Mouse (Mus musculus) lung, postnatal 36 days (tissue): Measurements from ENCODE around the gene 4921517D22Rik.

Experiments
- DNase-seq: peaks from one replicate; pipeline ENCODE4 v3.0.0; 2022; ENCODE audit warnings: mixed read lengths

Gene 4921517D22Rik

DNA sequence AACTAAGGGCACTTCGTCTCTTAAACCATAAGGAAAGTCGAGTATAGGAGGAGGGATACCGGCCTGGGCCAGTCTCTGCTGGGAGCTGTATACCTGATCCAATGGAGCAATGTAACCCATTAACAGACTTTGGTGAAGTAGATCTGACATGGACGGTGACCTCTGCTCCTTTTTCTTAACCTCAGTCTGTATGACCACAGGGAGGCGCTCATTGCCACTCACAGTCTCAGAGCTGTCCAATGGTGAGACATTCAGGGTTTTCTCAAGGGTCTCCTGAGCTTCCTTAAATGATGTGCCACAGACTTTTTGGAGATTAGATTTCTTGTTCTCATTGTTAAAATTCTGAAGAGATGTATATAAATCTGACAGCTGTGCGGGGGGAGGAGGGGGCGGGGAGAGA lies 3.3 kb downstream of the 4921517D22Rik start:
- DNase-seq = no peak

DNA sequence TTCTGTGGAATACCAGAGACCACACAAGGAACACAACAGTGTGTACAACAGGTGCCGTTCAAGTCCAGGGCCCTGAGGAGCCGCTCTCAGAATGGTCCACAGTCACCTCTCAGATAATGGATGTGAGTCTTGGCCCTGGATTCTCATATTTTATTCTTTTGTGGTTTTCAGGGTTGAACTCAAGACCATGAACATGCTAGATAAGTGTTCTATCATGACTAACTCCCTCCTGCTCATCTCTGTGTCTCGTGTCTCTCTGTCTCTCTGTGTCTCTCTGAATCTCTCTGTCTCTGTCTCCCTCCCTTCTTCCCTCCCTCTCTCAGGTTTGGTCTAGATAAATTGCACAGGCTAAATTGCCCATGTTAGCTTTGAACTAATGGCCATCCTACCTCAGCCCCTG lies 4.1 kb downstream of the 4921517D22Rik start:
- DNase-seq = no peak

DNA sequence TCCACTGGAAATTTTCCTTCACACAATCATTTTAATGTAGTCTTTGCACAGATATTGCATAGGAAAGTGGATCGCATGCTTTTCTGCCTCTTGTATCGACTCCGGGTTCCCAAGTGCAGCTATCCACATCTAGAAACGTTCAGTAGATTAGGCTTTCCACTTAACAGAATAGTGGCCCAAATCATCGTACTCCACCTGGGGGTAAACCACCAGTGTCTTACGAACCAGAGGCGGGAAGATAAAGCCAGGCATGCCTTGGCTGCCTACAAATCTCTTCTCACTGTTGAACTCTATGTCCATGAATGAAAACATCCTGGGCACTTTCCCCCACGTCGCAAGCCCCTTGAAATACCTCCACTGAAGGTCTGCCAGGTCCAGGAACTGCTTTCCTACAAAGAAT lies 4.6 kb downstream of the 4921517D22Rik start:
- DNase-seq = no peak

DNA sequence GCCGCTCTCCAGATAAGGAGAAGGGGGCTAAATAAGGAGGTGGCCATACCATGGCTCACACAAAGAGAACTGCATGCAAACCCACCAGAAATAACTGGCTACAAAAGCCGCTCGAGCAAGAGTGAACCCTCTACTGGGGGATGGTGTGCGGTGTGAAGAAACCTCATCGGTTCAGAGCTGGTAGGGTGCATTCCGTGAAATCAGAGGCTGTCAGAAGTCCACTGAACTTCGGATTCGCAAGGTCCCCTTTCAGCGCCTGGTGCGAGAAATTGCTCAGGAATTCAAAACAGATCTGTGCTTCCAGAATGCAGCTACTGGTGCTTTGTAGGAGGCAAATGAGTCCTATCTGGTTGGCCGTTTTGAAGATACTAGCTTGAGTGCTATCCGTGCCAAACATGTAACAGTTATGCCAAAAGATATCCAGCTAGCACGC lies 5.6 kb downstream of the 4921517D22Rik start:
- peak; percentile 50 for DNase-seq

DNA sequence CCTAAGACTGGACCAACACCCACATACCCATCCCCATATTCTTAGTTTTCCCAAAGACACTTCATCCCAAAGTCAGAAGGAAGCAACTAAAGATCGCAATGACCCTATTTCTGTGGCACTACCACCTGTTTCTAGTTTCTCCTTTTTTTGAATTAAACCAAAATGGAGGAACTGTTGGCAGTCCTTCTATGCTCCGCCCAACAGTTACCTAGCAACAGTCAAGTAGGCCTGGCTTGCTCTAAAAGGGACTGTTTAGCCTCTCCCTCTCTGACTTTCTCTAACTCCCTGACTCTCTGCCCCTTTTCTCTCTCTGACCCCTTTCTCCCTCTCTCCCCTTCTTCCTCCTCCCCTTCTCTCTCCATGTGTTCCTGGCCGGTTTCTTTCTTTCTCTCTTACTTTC lies 8.7 kb downstream of the 4921517D22Rik start:
- DNase-seq = no peak

DNA sequence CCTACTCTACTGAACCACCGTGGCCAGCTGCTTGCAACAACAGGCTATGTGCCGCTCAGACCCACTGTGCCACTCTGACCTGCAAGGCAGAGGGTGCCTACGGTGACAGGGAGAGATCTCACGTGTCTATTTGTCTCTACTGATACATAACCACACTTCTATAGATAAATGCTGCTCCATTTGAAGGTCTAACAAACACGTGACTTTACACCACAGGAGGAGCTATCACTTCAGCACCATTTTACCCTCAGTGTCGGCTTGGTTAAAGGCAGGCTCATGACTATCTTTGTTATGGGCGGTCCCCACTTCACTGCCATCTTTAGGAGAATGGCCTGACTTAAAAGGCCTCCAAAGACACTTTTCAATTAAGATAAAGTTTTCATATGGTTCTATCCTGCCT lies 11.3 kb downstream of the 4921517D22Rik start:
- no peak for DNase-seq

DNA sequence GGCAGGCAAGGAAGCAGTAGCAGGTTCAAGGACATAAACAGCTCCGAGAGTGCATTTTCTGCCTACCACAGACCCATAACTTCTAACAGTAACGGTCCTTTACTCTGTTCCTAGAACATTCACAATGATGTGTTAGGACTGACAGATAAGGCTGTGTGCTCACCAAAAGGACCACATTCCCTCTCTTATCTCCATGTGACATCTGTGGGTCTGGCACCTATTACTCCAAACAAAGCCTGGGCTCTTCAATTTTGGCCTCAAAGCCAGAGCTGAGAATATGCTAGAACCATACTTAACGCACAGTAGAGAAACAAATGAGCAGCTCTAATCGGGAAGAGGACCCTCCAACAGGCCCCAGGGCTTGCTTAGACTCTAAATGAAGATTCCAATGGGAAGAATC lies 14.0 kb downstream of the 4921517D22Rik start:
- no peak for DNase-seq

DNA sequence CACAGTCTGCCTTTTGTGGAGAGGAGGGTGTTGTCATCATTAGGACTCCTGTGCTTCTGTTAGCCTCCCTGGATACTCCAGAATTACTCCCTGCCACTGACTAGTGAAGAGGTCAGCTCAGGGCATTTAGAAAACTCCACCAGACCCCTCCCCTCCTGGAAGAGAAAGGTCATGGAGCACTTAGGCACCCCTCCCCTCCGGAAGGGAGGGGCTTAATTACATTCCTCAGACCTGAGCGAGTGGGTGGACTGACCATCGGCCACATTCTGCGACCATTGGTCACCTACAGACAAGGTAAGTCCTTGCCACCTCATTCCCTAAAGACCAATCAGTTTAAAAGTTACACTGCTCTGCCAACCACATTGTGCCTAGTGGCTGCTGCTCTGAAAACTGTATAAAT lies 14.6 kb downstream of the 4921517D22Rik start:
- DNase-seq = no peak

DNA sequence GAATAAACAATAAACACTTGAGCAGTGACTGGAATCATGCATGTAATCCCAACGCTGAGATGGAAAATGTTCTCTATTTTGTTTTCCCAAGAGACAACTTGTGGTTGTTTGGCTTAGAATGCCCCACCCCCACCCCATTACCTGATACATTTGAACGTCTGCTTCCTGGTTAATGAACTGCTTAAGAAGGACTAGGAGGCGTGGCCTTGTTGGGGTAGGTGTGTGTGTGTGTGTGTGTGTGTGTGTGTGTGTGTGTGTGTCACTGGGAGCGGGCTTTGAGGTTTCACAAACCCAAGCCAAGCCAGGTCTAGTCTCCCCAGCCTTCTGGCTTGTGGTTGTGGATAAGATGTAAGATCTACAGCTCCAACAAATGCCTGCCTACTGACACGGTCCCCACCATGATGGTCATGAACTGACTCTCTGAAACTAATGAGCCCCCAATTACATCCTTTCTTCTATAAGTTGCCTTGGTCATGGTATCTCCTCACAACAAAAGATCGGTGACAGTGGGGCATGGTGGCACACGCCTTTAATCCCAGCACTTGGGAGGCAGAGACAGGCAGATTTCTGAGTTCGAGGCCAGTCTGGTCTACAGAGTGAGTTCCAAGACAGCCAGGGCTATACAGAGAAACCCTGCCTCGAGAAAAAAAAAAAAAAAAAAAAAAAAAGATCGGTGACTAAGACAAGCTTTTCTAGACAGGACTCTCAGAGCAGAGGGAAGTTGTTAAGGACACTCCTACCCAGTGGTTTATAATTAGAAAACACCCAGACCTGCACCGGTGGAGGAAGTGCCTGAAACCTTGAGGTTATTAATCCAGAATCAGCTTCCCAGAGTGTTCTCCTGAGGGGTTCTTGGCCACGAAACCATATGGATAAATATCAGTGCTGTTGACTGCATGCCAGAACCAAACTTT lies 17.3 kb downstream of the 4921517D22Rik start:
- no peak for DNase-seq

DNA sequence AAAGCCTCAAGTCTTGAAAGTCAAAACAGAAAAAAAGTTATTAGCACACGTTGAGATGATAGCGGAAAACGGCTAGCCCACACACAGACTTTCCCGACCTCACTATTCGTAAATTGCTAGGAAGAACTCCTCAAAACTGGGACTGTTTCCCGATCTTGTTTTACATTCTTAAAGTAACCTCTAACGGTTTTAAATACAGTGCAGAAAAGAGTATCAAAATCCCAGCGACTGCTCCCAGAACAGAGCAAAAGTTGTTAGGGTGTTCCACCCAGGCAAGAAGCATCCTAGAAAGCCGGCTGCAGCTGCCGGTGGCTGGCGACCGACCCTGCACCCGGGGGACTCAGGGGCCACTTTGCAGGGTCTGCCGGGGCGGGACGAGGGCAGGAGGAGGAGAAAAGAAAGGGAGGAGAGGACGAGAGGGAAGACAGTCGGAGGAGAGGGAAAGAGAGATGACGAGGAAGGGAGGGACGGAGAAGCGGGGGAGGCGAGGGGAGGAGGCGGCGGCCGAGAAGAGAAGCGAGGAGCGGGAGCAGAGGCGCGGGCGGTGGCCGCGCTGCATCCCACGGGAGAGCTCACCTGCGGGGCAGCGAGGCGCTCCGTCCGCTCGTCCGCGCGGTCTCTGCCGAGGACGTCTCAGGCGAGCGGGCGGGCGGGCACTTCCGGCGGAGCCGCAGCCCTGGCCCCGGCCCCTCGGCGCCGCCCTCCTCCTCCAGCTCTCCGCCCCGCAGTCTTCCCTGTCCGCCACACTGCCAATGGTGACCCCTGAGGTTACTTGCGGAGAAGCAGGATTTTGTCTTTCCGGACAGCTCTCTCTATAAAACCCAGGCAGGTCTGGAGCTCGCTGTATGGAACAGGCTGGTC lies 18.5 kb downstream of the 4921517D22Rik start, which contains the start of gene Golm1:
Gene Golm1, minus strand, starts transcription at position 661 of the 861 bp plus-strand sequence.
- DNase-seq = peak; percentile 80

DNA sequence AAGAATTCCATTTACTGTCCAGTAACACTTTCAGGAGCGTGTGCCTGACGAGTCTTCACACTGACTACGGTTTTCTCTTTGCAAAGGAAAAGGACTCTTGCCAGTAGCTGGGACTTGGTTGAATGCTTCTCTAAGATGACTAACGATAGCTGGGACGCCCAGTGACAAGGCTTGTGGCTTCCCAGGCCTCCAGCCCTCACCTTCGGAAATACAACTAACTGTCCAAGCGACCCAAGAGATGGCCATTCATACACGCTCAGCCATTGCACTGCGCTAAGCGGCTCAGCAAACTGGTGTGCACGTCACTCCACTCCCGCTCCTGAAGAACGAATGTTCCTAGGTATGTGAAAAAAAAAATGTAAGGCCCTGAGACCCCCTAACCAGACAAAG lies 19.2 kb downstream of the 4921517D22Rik start:
- peak; percentile 23 for DNase-seq

DNA sequence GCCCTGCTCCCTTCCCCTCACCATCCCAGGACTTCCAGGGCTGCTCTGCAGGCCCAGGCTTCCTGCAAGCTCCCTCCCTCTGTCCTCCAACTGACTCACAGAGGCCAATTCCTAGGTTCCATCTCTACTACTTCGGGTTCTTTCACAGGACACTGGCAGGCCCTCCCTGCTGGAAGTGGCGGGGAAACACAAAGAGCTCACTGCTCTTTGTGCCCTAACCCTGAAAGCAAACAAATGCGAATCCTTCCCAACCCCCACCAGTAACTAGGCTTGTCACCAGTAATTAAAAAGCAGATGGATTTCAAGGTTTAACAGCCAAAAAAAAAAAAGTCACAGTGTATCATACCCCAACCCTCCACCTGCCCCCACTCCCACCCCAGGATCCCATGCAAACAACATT lies 19.7 kb downstream of the 4921517D22Rik start:
- DNase-seq = no peak

DNA sequence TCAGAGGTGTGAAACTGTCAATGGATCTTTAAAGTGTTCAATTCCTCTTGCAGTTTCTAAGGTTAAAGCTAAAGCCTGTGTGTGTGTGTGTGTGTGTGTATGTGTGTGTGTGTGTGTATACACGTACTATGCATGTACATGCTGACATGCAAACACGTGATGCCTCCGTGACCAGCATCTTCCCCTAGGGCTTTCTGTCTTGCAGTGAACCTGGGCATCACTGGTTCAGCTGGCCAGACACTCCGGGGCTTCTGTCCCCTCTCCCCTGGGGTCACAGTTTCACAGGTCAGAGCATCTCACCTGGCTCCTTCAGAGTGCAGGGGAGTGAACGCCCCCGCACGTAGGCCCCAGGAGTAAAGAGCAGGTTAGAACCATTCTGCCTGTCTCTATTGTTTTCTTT lies 20.3 kb downstream of the 4921517D22Rik start:
- no peak for DNase-seq

DNA sequence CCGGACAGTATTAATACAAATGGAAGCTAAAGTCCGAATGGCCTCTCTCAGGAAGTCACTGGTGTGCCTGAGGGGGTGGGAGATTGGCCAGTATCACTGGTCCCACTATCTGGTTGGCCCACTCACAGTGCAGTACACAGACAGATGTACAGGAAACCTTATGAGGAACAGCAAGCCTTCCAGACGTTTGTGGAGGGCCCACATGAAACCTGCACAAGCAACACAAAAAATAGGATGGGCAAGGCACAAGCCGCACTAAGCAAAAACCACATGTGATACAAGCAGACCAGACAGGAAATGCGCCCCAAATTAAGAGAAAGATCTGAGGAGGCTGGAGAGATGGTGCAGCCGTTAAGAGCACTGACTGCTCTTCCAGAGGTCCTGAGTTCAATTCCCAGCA lies 21.7 kb downstream of the 4921517D22Rik start:
- DNase-seq = no peak

DNA sequence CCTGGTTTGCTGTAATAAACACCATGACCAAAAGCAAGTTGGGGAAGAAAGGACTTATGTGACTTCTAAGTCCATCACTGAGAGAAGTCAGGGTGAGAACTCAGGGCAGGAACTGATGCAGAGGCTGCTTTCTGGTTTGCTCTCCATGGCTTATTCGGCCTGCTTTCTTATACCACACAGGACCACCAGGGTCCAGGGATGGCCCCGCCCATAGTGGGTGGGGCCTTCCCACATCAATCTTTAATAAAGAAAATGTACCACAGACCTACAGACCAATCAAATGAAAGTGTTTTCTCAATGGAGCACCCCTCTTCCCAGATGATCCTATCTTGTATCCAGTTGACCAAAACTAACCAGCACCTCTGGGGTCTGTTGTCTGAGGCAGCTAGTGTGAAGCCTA lies 22.4 kb downstream of the 4921517D22Rik start:
- no peak for DNase-seq

DNA sequence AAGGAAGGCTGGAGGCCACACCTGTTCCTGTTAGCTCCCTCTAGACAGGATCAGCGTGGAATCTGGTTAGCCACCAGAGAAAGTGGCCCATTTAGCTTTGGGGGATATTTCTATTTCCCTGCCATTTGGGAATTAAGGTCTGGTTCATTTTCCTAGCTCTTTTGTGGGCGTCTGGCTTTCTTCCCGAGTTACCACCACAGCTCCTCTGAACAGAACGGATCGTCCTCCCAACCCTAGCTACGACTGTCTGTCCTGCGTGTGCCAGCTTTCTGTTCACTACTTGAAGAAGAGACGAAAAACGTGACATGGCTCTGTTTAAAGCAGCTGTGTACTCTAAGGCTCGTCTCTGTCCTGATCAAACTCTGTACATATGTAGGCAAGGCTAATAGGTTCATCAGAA lies 24.0 kb downstream of the 4921517D22Rik start:
- no peak for DNase-seq

DNA sequence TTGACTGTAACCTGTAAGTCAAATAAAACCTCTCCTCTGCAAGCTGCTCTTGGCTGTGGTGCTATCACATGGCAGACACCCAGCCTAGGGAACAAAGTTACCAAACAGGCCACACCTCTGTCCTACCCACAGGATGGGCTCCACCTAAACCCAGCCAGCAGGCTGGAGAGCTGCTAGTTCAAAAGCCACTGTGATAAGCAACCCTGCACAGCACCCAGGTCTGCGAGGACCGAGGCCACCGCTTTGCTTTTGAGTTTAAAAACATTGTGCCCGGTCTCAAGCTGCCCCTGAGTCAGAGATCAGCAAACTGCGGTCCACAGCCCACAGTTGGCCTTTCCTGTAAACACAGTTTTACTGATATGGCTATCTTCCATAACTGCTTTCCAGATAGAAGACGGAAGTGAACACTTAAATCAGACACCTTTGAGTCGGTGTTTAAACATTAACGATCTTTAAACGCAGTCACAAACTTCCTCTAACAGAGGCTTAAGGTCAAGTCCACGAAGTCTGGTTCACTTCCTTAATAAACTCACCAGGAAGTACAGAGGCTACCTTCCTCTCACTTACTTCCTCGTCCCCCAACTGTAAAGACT lies 25.3 kb downstream of the 4921517D22Rik start:
- DNase-seq = peak; percentile 86

DNA sequence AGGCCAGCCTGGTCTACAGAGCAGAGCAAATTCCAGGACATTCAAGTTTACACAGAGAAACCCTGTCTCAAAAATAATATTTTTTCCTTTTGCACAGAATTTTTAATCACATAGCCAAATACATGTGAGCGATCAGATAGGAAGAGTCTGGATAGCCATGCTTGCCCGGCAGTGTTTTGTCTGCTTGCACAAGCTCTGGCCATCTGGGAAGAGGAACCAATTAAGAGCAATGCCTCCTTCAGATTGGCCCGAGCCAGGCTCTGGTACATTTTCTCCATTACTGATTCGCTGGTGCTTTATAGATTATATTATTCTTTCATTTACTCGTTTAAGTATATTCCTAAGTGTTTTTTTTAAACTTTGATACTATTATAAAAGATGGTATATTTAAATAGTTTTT lies 26.1 kb downstream of the 4921517D22Rik start:
- DNase-seq = no peak

DNA sequence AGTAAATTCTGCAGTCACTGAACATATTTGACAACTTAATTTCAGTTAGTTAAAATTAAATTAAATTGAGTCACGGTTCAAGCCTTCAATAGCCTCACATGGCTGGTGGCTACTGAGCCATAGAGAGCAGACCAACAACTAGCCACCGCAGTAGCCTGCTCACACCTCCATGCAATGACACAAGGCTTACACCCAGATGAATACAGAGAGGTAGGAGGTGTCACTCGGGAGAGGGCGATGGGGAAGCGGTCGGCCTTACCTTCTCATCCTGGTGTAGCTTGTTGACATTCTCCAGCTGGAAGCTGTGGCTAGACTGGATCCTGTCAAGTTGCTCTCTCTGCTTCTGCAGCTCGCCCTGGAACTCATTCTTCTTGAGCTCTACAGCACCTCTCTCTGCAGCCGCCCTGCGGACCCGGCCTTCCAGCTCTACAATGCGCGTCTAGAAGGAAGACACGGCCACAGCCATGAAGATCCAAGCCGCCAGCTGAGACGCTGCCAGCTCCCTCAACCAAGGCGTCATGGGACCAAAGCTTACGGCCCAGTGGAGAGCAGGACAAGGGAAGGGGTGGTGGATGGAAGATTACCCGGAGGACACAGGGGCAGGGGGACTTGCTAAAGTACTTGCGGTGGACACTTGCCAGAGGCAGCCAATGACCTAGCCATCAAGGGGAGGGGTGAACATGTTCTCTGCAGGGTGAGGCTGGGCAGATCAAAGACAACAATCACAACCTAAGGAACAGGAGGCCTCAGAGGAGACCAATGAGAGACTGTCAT lies 29.8 kb downstream of the 4921517D22Rik start:
- DNase-seq = no peak

DNA sequence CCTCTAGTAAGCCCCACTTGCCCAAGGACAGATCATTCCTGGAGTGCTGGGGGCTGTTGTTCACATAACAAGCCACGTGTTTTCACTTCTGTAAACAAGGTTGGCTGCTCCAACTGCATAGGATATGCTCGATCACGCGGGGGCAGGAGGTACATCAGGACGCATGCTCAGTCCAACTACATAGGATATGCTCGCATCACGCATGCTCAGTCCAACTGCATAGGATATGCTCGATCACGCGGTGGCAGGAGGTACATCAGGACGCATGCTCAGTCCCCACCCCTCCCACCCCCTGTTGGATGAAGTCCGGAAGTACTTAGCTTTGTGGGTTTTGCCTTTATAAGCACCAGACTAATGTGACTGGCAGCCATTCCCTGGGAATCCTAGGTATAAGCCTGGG lies 31.9 kb downstream of the 4921517D22Rik start:
- DNase-seq = no peak

DNA sequence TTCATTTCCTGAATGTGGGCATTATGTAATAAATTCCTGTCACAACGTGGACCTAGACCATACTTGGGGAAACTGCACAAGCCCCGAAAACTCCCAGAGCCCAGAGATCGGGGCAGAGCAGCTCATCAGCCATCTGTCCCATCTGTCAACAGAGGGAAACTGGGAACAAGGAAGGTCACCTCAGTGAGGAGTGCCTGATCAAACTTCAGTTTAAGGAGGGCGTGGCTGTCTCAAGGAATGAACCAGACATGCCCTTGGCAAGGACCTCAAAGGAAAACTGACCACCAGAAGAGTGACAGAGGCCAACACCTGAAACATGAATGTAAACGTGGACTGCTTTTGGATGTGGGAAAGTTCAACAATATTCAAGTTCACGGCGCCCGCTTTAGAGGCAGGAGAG lies 32.5 kb downstream of the 4921517D22Rik start:
- no peak for DNase-seq

DNA sequence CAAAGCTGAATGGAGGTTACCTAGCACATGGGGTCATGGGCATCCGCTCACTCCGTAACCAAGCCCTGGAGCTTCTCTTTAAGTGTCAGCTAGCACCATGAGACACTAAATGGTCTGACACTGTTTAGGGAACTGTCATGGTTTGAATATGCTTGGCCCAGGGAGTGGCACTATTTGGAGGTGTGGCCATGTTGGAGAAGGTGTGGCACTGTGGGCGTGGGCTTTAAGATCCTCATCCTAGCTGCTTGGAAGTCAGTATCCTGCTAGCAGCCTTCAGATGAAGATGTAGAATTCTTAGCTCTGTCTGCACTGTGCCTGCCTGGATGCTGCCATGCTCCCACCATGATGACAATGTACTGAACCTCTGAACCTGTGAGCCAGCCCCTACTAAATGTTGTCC lies 33.5 kb downstream of the 4921517D22Rik start:
- no peak for DNase-seq

DNA sequence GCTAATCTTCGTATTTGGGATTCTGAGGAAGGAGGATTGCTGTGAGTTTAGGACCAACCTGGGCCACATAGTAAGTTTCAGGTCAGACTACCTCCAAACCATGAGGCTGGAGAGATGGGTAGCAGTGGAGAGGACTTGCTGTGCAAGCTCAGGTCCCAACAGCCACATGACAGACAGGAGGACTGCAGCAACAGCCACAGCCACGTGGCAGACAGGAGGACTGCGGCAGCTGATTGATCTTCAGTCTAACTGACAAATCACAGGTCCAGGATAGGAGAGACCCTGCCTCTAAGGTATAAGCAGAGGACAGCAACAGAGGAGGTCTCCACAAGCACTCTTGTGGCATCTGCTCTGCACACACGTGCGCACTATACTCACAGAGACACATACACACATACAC lies 36.1 kb downstream of the 4921517D22Rik start:
- DNase-seq = no peak
